Mouse (Mus musculus) sigmoid colon, adult 10 weeks (tissue): ENCODE data around the gene Gm44596. TPM values are rescaled to one million over a fixed set of nuclear protein-coding genes. Genes with fewer than 3 reads are reported as not detected.

ENCODE experiments used
- polyA plus RNA-seq: library from polyadenylated mRNA; stranded (reverse); fragments of 350-450 nt; fragmentation: Illumina TruSeq; extraction: RNeasy Lipid Tissue Mini Kit (QIAGEN cat#74804); gene quantifications from one replicate; pipeline ENCODE4 v1.2.3, GENCODE M21; 2014; ENCODE audit warnings: low read depth, low replicate concordance

Gene Gm44596
- not detected for polyA plus RNA-seq

DNA sequence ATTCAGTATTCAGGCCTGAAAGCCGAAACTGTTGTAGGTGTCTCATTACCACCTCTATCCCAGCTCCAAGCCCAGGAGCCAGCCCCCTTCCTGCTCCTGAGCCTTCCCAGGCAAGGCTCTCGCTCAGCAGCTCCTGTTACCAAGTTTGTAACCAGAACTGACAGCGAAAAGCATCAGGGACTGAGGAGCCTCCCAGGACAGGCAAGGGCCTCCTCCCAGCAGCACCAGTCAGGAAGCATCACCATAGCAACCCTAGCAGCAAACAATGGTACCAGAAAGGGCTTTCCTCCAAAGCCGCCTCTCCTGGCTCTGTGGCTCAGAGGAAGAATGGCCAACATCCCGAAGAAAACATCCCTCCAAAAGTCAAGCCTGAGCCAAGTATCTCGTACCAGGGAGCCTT lies at the start of gene Gm44596, which contains the start of gene Tex52:
TSS of gene Gm44596 (plus strand) at position 312 of the 400 bp plus-strand sequence.
TSS of gene Tex52 (plus strand) at position 265 of the 400 bp plus-strand sequence.

DNA sequence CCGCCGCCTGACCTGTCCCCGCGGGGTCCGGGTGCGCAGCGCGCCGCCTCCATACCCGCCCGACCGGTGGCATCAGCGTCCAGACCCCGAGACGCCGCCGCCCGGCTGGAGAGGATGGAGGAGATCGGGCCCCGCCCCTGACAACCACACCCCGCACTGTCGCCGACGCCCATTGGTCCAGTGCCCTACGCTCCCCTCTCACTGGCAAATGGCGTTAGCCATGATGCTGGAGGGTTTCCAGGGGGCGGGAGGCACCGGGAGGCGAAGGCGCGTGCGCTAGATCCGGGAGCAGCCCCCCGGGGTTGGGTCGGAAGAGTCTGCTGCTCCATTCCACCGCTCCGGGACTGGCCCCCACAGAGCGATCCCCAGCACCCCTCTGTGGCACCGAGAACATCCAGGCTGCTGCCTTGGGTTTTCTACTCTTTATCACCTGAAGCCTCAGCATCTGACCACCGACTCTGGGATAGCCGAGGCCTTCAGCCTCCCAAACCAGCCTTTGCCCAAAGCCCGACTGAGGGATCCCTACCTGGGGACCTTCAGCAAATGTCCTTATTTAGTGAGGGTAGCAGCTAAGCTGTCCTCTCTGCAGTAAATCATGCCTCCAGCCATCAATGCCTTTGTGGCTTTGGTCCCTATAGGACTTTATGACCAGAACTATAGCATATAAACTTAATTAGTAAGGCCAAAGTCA lies 19.4 kb upstream of the Gm44596 start, which contains the start of gene Tulp3:
TSS of gene Tulp3 (minus strand) at position 126 of the 691 bp plus-strand sequence.

DNA sequence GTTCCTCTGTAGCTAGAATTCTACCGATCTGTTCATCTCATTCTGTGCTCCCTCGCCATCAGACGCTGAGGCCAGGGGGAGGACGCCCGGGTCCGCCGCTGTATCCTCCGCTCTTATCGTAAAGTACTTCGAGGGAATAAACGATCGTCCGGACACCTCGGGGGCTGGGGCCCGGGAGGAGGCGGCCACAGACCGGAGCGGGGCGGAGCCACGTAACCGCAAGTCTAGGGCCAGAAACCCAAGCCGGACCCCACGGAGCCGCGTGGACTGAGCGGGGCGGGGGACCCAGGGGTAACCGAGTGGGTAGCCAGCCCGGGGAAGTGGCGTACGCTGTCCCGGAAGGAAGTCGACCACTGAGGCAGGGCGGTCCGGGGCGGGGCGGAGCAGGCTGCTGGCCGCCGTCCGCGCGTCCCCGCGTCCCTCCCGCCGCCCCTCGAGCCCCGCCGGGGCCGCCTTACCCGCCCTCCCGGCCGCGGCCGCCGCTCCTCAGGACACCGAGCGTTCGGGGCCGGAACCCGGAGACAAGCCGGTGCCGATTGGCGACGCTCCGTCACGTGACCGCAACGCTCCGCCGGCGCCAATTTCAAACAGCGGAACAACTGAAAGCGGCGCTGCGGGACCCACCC lies 12.8 kb upstream of the Gm44596 start, which contains the start of the genes Rhno1 and Foxm1:
TSS of gene Rhno1 (minus strand) at position 531 of the 626 bp plus-strand sequence.
TSS of gene Foxm1 (plus strand) at position 587 of the 626 bp plus-strand sequence.

DNA sequence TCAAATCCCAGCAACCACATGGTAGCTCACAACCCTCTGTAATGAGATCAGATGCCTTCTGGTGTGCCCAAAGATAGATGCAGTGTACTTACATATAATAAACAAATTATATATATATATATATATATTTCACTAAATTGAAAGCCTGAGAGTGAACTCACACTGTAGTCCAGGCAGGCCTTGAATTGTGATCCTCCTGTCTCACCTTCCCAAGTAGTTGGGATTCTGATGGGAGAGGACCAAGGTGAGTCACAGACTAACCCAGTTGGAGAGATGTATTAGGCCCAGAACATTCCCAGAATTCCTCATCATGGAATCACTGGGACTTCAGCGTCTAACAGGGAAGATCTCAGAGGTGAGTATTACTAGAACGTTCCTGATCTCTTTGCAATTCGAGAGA lies 23.7 kb downstream of the Gm44596 start, which contains the start of gene Nrip2:
TSS of gene Nrip2 (plus strand) at position 301 of the 400 bp plus-strand sequence.

DNA sequence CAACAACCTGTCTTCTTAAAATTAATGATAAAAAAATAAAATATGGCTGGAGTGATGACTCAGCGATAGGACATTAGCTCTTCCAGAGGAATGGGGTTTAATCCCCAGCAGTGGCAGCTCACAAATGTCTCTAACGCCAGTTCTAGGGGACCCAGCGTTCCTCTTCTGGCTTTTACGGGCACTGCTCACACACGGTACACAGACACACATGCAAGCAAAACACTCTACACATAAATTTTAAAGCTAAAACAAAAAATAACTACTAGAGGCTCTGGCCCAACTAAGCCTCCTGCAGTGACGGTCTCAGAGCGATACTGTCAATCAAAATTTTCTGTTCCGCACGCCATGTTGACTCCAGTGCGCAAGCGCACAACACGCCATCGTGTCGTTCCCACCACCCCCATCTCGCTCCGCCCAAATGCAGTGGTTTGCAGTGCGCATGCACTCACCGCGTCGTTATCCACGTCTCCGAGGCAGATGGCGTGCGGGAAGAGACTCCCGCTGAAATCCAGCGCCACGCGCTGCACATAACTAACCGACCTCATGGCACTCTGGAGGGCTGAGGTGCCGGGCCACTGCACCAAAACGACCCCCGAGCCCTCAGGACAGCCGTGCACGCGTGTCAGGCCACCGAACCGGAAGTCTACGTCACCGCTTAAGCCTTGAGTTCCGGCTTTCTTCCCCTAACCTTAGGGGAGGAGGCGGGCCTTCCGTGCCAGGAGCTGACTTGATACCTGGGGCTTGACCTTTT lies 49.1 kb downstream of the Gm44596 start, which contains the start of gene Itfg2:
TSS of gene Itfg2 (minus strand) at position 663 of the 751 bp plus-strand sequence.

DNA sequence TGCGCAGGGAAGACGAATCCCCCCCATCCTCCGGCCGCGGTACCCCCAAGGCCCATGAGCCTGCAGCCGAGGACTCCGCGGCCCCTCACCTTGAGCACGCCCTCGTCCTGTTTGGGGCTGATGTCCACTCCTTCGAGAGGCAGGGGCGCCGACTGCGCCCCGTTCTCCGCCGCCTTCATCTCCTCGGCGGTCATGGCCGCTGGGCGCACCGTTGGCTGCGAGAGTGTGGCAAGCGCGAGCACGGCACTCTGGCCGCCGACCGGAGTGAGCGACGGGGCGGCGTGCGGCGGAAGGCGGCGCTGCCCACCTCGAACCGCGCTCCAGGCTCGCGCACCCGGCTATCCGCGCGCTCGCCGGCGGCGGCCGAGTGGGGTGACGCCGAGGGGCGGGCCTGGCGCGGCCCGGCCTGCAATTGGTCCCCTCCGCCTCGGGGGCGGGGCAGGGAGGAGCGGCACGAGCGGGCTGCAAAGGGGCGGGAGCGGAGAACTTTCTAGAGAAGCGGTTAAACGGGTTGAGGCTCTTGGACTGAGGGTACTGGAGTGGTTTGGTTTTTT lies 63.1 kb downstream of the Gm44596 start, which contains the start of gene Fkbp4:
TSS of gene Fkbp4 (minus strand) at position 361 of the 554 bp plus-strand sequence.

Other genes starting within 250 kb of the Gm44596 start
- 2.6 TPM for gene Tspan9, start 231.9 kb upstream of the Gm44596 start, polyA plus RNA-seq
- 1.4 TPM for gene Tead4, start 74.7 kb upstream of the Gm44596 start, polyA plus RNA-seq
- gene Tulp3, start 19.7 kb upstream of the Gm44596 start, polyA plus RNA-seq = 0.95 TPM
- gene Rhno1, start 12.6 kb upstream of the Gm44596 start, polyA plus RNA-seq = 9.6 TPM
- gene Foxm1, start 12.5 kb upstream of the Gm44596 start, polyA plus RNA-seq = 3.5 TPM
- not detected for gene Tex52, start within 50 bp of the Gm44596 start, polyA plus RNA-seq
- gene Nrip2, start 23.8 kb downstream of the Gm44596 start, polyA plus RNA-seq = 0.69 TPM
- 4.5 TPM for gene Itfg2, start 49.4 kb downstream of the Gm44596 start, polyA plus RNA-seq
- 35.1 TPM for gene Fkbp4, start 63.2 kb downstream of the Gm44596 start, polyA plus RNA-seq
- gene Pzp, start 151.2 kb downstream of the Gm44596 start, polyA plus RNA-seq = not detected
- gene A2ml1, start 206.1 kb downstream of the Gm44596 start, polyA plus RNA-seq = 3.2 TPM
- gene Klrb1a, start 248.0 kb downstream of the Gm44596 start, polyA plus RNA-seq = 0.47 TPM